Mouse (Mus musculus) E14TG2a.4 (cell line): ENCODE measurements at regions not wholly inside any gene's neighbourhood (a gene's known extent, or its start where the extent isn't known, plus 50 kb on each side); places are given as distances from the start of the nearest gene placed in this dataset.

Source experiments
- CTCF ChIP-seq: conservative IDR thresholded peaks from 2 replicates; pipeline ENCODE4 v1.5.1; 2014; ENCODE audit warnings: low read length
- NANOG ChIP-seq: IDR thresholded peaks from 2 replicates; pipeline ENCODE4 v1.6.1; 2014; ENCODE audit warnings: borderline replicate concordance, low read length, mixed read lengths

- TF ChIP-seq CTCF: no peak
- TF ChIP-seq NANOG: no peak
Observed at GRCm38 (mm10) chr16:55480304-55480703, 182.5 kb upstream of the Zpld1 start.
